Mouse (Mus musculus) cortical plate, adult 2 months (tissue): ENCODE results near the gene Arid3c.

ENCODE experiments used
- CTCF ChIP-seq: fragments of 200-500 bp; IDR thresholded peaks from 2 replicates; pipeline ENCODE4 v1.5.1; 2011; ENCODE audit warnings: mild to moderate bottlenecking, control low read depth, low read length; ENCODE audit not compliant: insufficient read depth; ENCODE audit errors: extremely low read depth
- POLR2A ChIP-seq: fragments of 200-500 bp; IDR thresholded peaks from 2 replicates; pipeline ENCODE4 v1.6.1; 2011; ENCODE audit warnings: mild to moderate bottlenecking, low read length, control low read depth; ENCODE audit not compliant: insufficient read depth; ENCODE audit errors: extremely low read depth

- TF ChIP-seq CTCF (no peak), POLR2A (no peak)
These were observed 20.7 kb downstream of the Arid3c start for GRCm38 (mm10) chr4:41710229-41710628.
